Mouse (Mus musculus) liver, embryonic 11.5 days (tissue): ENCODE results near the gene Psme1. TPM values are rescaled to one million over a fixed set of nuclear protein-coding genes. Genes with fewer than 3 reads are reported as not detected.
A peak's percentile ranks its signal among the peaks of the same experiment; 100 is the strongest.

ENCODE experiments used
- ATAC-seq: fragments of 200-750 bp; cut with Nextera tagmentation; replicated peaks from 2 replicates; pipeline ENCODE4 v1.8.0; 2017; ENCODE audit warnings: moderate number of reproducible peaks, mild to moderate bottlenecking, moderate TSS enrichment, moderate library complexity; ENCODE audit not compliant: low FRiP score
- DNase-seq: peaks from one replicate; pipeline ENCODE4 v3.0.0-alpha.2; 2017; ENCODE audit warnings: low spot score
- H3K27ac ChIP-seq: fragments of 300-500 bp; sonication (generic); 2 replicates; pipeline ENCODE4 v1.5.1; 2014; ENCODE audit warnings: mild to moderate bottlenecking, low read depth, low read length, control low read depth
- H3K27me3 ChIP-seq: fragments of 300-500 bp; sonication (generic); replicated peaks from 2 replicates; pipeline ENCODE4 v1.6.1; 2014; ENCODE audit warnings: low read length, mixed read lengths; ENCODE audit not compliant: control insufficient read depth, insufficient read depth
- H3K36me3 ChIP-seq: fragments of 300-500 bp; sonication (generic); 2 replicates; pipeline ENCODE4 v1.6.1; 2014; ENCODE audit warnings: mild to moderate bottlenecking, low read length, moderate library complexity, mixed read lengths; ENCODE audit not compliant: control insufficient read depth, insufficient read depth
- H3K4me1 ChIP-seq: fragments of 300-500 bp; sonication (generic); replicated peaks from 2 replicates; pipeline ENCODE4 v1.6.1; 2014; ENCODE audit warnings: low read length, mixed read lengths; ENCODE audit not compliant: control insufficient read depth, insufficient read depth
- H3K4me2 ChIP-seq: fragments of 300-500 bp; sonication (generic); 2 replicates; pipeline ENCODE4 v1.6.1; 2014; ENCODE audit warnings: mild to moderate bottlenecking, control low read depth, moderate library complexity
- H3K4me3 ChIP-seq: fragments of 300-500 bp; sonication (generic); 2 replicates; pipeline ENCODE4 v1.5.1; 2014; ENCODE audit warnings: low read depth, low read length, control low read depth
- H3K9ac ChIP-seq: fragments of 300-500 bp; sonication (generic); 2 replicates; pipeline ENCODE4 v1.6.1; 2014; ENCODE audit warnings: low read depth, low read length, control low read depth
- H3K9me3 ChIP-seq: fragments of 300-500 bp; sonication (generic); 2 replicates; pipeline ENCODE4 v1.6.1; 2016; ENCODE audit warnings: low read length, inconsistent platforms, mixed read lengths; ENCODE audit not compliant: control insufficient read depth
- WGBS: fragments of 180-500 bp; shearing (Covaris S2); extraction: QIAGEN DNeasy Blood & Tissue Kit; methylation state at CpG from one replicate; pipeline ENCODE4 v1.1.7; 2014; 5-methylcytosine and 5-hydroxymethylcytosine counted together
- polyA plus RNA-seq: library from polyadenylated mRNA; unstranded; fragments of >200 nt; fragmentation: Nextera tagmentation; extraction: Ambion mirVana; gene quantifications from 2 replicates; pipeline ENCODE4 v1.2.1, GENCODE M21; 2014

Gene Psme1
- polyA plus RNA-seq, 1 experiment from 2014 or later: 172 TPM

DNA sequence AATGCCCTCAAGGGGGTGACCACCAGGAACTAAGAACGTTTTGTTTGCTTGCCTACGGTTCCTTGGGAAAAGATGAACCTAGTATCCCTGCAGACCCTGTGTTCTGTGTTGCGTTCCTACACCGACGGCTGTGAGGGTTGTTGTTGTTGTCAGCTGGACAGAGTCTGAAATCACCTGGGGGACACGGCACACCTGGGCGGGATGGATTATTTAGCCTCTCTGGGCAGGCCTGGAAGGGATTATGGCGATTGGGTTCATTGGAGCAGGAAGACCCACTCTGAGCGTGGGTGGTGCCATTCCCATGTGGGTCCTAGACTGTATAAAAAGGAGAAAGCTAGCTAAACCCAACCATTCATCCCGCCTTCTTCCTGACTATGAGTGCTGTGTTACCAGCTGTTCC is 16.1 kb upstream of the Psme1 start:
- no peak overlapping the region for H3K27ac ChIP-seq
- H3K4me3 ChIP-seq: peak overlapping the region; percentile 68; the same call in 1 of the 2 replicates
- peaks cover 19% of the 10 kb centered on the region for H3K4me1 ChIP-seq
- H3K27me3 ChIP-seq: no peaks in the 10 kb centered on the region
- WGBS: 87% methylated on average over 10 of the region's 10 CpGs
- peaks cover 24% of the 10 kb centered on the region for H3K36me3 ChIP-seq
- no peak for ATAC-seq
- no peak overlapping the region; the same call in 1 of the 2 replicates for H3K4me2 ChIP-seq
- DNase-seq: no peak
- H3K9ac ChIP-seq: no peak overlapping the region
- no peaks in the 10 kb centered on the region for H3K9me3 ChIP-seq

DNA sequence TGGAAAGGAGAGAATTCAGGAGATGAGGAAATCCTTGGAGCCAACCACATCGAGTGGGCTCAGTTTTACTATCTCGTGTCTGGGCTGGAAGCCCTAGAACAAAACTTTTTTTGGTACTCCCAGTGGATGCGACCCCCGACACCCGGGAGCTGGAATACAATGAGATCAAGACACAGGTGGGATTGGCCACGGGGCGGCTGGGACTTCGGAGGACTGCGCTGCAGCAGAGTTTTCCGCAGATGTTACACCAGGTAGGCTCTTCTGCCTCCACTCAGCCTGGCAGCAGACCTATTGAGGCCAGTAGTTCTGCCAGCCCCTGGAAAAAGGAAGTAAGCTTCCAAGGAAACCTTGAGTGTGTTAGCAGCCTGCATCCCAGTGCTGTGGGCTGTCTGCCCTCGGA is 14.7 kb upstream of the Psme1 start:
- Histone ChIP-seq H3K9me3 (no peaks in the 10 kb centered on the region), H3K9ac (no peak overlapping the region), H3K4me1 (peaks cover 12% of the 10 kb centered on the region), H3K27me3 (no peaks in the 10 kb centered on the region), H3K27ac (no peak overlapping the region), H3K4me3 (no peak overlapping the region), H3K4me2 (no peak overlapping the region), H3K36me3 (peaks cover 31% of the 10 kb centered on the region)
- WGBS: 85% methylated on average over 11 of the region's 11 CpGs
- ATAC-seq (no peak), DNase-seq (no peak)

DNA sequence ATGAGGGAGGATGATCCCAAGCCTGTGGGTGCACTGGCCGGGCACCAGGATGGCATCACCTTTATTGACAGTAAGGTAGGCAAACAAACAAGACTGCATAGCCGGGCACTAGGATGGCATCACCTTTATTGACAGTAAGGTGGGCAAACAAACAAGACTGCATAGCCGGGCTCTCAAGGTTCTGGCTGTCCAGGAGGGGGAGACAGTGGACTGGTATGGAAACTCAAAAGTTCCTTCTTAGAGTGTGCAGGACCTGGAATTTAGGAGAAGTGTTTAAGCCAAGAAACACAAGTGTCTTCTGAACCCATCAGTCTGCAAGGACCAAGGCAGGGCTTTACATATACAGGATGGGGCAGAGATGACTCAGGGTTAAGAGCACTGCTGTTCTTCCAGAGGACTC is 12.2 kb upstream of the Psme1 start:
- ATAC-seq: no peak

DNA sequence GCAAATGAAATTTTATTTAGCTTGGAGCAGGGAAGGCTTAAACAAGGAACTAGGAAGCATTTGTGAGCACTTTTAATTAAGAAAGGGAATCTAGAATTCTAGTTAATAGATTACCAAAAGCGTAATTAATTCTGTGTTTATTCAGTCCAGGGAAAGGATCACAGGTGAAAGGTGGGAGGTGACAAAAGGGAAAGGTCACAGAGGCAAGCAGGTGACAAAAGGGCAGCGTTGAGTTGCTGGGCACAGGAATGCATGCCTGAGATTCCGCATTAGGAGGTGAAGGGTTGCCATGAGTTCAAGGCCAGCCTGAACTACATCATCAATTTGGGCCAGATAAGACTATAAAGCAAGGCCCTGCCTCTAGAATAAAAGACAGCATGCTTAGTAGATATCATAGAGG is 10.4 kb upstream of the Psme1 start:
- Histone ChIP-seq H3K4me3 (no peak overlapping the region), H3K4me2 (no peak overlapping the region), H3K27ac (no peak overlapping the region), H3K36me3 (peaks cover 42% of the 10 kb centered on the region), H3K9me3 (no peaks in the 10 kb centered on the region), H3K9ac (no peak overlapping the region), H3K27me3 (no peaks in the 10 kb centered on the region), H3K4me1 (no peaks in the 10 kb centered on the region)
- no peak for ATAC-seq
- 87% methylated on average over 3 of the region's 3 CpGs for WGBS
- no peak for DNase-seq

More for the DNA sequence above, 12.2 kb upstream of the Psme1 start:
- 83% methylated on average over 3 of the region's 3 CpGs for WGBS
- Histone ChIP-seq H3K27ac (no peak overlapping the region), H3K27me3 (no peaks in the 10 kb centered on the region), H3K36me3 (peaks cover 42% of the 10 kb centered on the region), H3K9ac (no peak overlapping the region), H3K4me3 (no peak overlapping the region), H3K4me1 (peaks cover 7% of the 10 kb centered on the region), H3K4me2 (no peak overlapping the region), H3K9me3 (no peaks in the 10 kb centered on the region)
- DNase-seq: no peak

DNA sequence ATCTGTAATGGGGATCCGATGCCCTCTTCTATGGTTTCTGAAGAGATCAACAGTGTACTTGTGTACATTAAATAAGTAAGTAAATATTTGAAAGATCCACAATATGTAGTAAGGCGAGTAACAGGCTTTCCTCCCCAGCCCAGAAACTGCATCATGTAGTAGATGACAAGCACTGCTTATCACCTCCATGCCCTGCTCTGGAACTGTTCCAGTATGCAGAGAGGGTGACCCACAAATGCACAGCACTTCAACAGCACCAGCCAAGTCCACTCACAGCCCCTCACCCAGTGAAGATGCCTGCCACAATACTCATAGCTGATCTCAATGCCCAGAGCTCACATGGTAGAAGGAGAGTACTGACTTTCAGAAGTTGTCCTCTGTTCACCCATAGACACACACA is 7.3 kb upstream of the Psme1 start:
- Histone ChIP-seq H3K4me2 (no peak overlapping the region), H3K4me1 (peaks cover 4% of the 10 kb centered on the region; the same call in 1 of the 2 replicates), H3K9ac (no peak overlapping the region), H3K36me3 (peaks cover 31% of the 10 kb centered on the region), H3K9me3 (no peaks in the 10 kb centered on the region), H3K27me3 (no peaks in the 10 kb centered on the region), H3K27ac (no peak overlapping the region), H3K4me3 (no peak overlapping the region)
- DNase-seq: no peak
- 83% methylated on average over 2 of the region's 2 CpGs for WGBS
- ATAC-seq: no peak

DNA sequence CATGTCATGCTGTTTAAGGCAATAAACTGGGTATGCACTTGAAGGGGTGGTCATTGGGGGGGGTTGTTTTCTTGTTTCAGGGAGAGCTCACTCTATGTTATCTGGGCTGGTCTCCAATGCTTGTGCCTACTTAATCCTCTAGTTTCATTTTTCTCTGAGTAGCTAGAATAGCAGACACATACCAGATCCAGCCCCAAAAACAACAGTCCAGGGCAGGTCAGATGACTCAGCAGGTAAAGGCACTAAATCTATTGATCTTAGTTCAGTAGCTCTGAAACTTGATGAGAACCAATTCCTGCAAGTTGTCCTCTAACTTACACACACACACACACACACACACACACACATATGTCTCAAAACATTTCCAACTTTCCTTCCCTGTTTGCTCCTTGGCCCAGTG is 6.2 kb upstream of the Psme1 start:
- no peak for DNase-seq

DNA sequence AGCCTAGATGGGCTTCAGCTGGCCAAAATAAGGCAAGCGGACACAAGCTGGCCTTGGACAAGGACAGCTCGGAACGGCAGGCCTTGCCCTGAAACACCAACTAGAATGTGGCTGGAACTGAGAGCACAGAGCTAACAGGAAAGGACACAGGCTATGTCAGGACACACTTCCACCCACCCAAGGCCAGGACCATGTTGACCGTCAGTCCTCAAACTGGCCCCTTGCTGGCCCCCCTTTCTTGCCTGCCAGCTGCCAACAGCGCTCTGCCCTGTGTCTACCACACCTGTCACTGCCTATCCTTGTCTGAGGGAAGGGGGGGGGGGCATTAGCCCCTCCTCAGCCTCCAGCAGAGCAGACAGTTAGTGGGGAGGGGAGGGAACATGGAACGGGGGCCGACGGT is 2.6 kb upstream of the Psme1 start, which contains the start of gene Fitm1:
TSS of gene Fitm1 (plus strand) at position 316 of the 400 bp plus-strand sequence.
- peaks cover 12% of the 10 kb centered on the region; the same call in 1 of the 2 replicates for H3K4me1 ChIP-seq
- no peak for DNase-seq
- peak within 1 kb of the TSS; percentile 7; the same call in 1 of the 2 replicates for H3K9ac ChIP-seq
- H3K4me3 ChIP-seq: no peak within 1 kb of the TSS
- no peaks in the 10 kb centered on the region for H3K9me3 ChIP-seq
- peak within 1 kb of the TSS; percentile 4; the same call in 1 of the 2 replicates for H3K4me2 ChIP-seq
- no peaks in the 10 kb centered on the region for H3K27me3 ChIP-seq
- WGBS: 53% methylated on average over 8 of the region's 8 CpGs
- ATAC-seq: no peak
- no peak within 1 kb of the TSS for H3K27ac ChIP-seq
- no peaks in the 10 kb centered on the region; the same call in 1 of the 2 replicates for H3K36me3 ChIP-seq

More for the DNA sequence above, 6.2 kb upstream of the Psme1 start:
- ATAC-seq: no peak
- no peak overlapping the region for H3K4me2 ChIP-seq
- peaks cover 4% of the 10 kb centered on the region; the same call in 1 of the 2 replicates for H3K4me1 ChIP-seq
- peaks cover 19% of the 10 kb centered on the region for H3K36me3 ChIP-seq
- H3K27me3 ChIP-seq: no peaks in the 10 kb centered on the region
- no peak overlapping the region for H3K9ac ChIP-seq
- no peak overlapping the region for H3K27ac ChIP-seq
- H3K9me3 ChIP-seq: no peaks in the 10 kb centered on the region
- H3K4me3 ChIP-seq: no peak overlapping the region

DNA sequence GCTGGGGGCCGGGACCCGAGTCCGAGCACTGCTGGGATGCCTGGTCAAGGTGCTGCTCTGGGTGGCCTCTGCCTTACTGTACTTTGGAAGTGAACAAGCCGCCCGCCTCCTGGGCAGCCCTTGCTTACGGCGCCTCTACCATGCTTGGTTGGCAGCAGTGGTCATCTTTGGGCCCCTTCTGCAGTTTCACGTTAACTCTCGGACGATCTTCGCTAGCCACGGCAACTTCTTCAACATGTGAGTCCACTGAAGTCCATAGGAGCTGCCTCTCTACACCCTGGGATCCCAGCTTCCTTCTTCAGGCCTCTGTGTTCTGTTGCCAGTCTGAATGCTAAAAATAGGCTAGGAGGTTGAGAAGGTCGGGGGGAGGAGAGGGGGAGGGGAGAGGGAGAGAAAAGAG is 2.2 kb upstream of the Psme1 start:
- H3K4me1 ChIP-seq: peaks cover 12% of the 10 kb centered on the region; the same call in 1 of the 2 replicates
- H3K27ac ChIP-seq: no peak overlapping the region
- H3K4me3 ChIP-seq: no peak overlapping the region
- peak overlapping the region; percentile 4; the same call in 1 of the 2 replicates for H3K4me2 ChIP-seq
- peaks cover 4% of the 10 kb centered on the region; the same call in 1 of the 2 replicates for H3K36me3 ChIP-seq
- H3K9me3 ChIP-seq: no peaks in the 10 kb centered on the region
- no peaks in the 10 kb centered on the region for H3K27me3 ChIP-seq
- ATAC-seq: no peak
- no peak for DNase-seq
- 65% methylated on average over 13 of the region's 13 CpGs for WGBS
- H3K9ac ChIP-seq: no peak overlapping the region

DNA sequence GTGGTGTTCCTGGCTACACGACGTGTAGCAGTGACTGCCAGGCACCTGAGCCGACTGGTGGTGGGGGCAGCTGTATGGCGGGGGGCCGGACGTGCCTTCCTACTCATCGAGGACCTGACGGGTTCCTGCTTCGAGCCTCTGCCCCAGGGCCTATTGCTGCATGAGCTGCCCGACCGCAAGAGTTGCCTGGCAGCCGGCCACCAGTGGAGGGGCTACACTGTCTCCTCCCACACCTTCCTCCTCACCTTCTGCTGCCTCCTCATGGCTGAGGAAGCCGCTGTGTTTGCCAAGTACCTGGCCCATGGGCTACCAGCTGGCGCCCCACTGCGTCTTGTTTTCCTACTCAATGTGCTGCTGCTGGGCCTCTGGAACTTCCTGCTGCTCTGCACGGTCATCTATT is 1.5 kb upstream of the Psme1 start:
- Histone ChIP-seq H3K9me3 (no peaks in the 10 kb centered on the region), H3K4me1 (peaks cover 12% of the 10 kb centered on the region; the same call in 1 of the 2 replicates), H3K27me3 (no peaks in the 10 kb centered on the region), H3K27ac (no peak overlapping the region), H3K9ac (no peak overlapping the region), H3K36me3 (peaks cover 6% of the 10 kb centered on the region; the same call in 1 of the 2 replicates), H3K4me2 (no peak overlapping the region), H3K4me3 (no peak overlapping the region)
- DNase-seq (no peak), ATAC-seq (no peak)
- WGBS: 76% methylated on average over 16 of the region's 16 CpGs
